Mouse (Mus musculus): ENCODE measurements around the gene Isoc2a. TPM values are rescaled to one million over a fixed set of nuclear protein-coding genes. Genes with fewer than 3 reads are reported as not detected.
"Not testable (repeated sequence)": the region's sequence is repeated elsewhere in the genome, so short reads cannot be mapped to it uniquely, and the experiment has no call there.

Isoc2a gene
- total RNA-seq, 1 experiment from 2014 or later = 9.0 TPM

- ATAC-seq (replicated peaks in 1 of 2; ENCODE audit: insufficient read depth in 1 of 2, low FRiP score in 2 of 2, low TSS enrichment in 1 of 2, low read depth in 1 of 2, poor library complexity in 2 of 2, severe bottlenecking in 2 of 2) = not testable (repeated sequence)
Measured at GRCm38 (mm10) chr7:4860926-4861325, 16.0 kb upstream of the Isoc2a start.

- ATAC-seq (replicated peaks in 1 of 2; ENCODE audit: insufficient read depth in 1 of 2, low FRiP score in 2 of 2, low TSS enrichment in 1 of 2, low read depth in 1 of 2, poor library complexity in 2 of 2, severe bottlenecking in 2 of 2) = no peak
Measured at GRCm38 (mm10) chr7:4863041-4863440, 13.9 kb upstream of the Isoc2a start.

GRCm38 (mm10) chr7:4863541-4864080 lies 13.3 kb upstream of the Isoc2a start:
- no peak for ATAC-seq (replicated peaks in 1 of 2; ENCODE audit: insufficient read depth in 1 of 2, low FRiP score in 2 of 2, low TSS enrichment in 1 of 2, low read depth in 1 of 2, poor library complexity in 2 of 2, severe bottlenecking in 2 of 2)

GRCm38 (mm10) chr7:4864130-4864845 lies 12.7 kb upstream of the Isoc2a start:
- ATAC-seq (replicated peaks in 1 of 2; ENCODE audit: insufficient read depth in 1 of 2, low FRiP score in 2 of 2, low TSS enrichment in 1 of 2, low read depth in 1 of 2, poor library complexity in 2 of 2, severe bottlenecking in 2 of 2) = no peak

GRCm38 (mm10) chr7:4865090-4865489 lies 11.9 kb upstream of the Isoc2a start:
- ATAC-seq (replicated peaks in 1 of 2; ENCODE audit: insufficient read depth in 1 of 2, low FRiP score in 2 of 2, low TSS enrichment in 1 of 2, low read depth in 1 of 2, poor library complexity in 2 of 2, severe bottlenecking in 2 of 2) = no peak

- ATAC-seq (replicated peaks in 1 of 2; ENCODE audit: insufficient read depth in 1 of 2, low FRiP score in 2 of 2, low TSS enrichment in 1 of 2, low read depth in 1 of 2, poor library complexity in 2 of 2, severe bottlenecking in 2 of 2) = peak; percentile 99
Measured at GRCm38 (mm10) chr7:4865579-4866493, 11.1 kb upstream of the Isoc2a start.

GRCm38 (mm10) chr7:4866631-4867180 lies 10.2 kb upstream of the Isoc2a start:
- ATAC-seq (replicated peaks in 1 of 2; ENCODE audit: insufficient read depth in 1 of 2, low FRiP score in 2 of 2, low TSS enrichment in 1 of 2, low read depth in 1 of 2, poor library complexity in 2 of 2, severe bottlenecking in 2 of 2) = 0 out of 4 replicates have a peak, but pooled peaks of 1 of the 2 experiments have one; percentile 5

- ATAC-seq (replicated peaks in 1 of 2; ENCODE audit: insufficient read depth in 1 of 2, low FRiP score in 2 of 2, low TSS enrichment in 1 of 2, low read depth in 1 of 2, poor library complexity in 2 of 2, severe bottlenecking in 2 of 2) = no peak
Measured at GRCm38 (mm10) chr7:4870133-4870532, 6.8 kb upstream of the Isoc2a start, which contains the start of gene Isoc2b. Gene Isoc2b (minus strand): TSS chr7:4870258.

GRCm38 (mm10) chr7:4877226-4877625 lies 273 bp downstream of the Isoc2a start:
- ATAC-seq (replicated peaks in 1 of 2; ENCODE audit: insufficient read depth in 1 of 2, low FRiP score in 2 of 2, low TSS enrichment in 1 of 2, low read depth in 1 of 2, poor library complexity in 2 of 2, severe bottlenecking in 2 of 2) = peak in 1 of 2 experiments; percentile 28; a peak in 3 of 4 replicates

- no peak for ATAC-seq (replicated peaks in 1 of 2; ENCODE audit: insufficient read depth in 1 of 2, low FRiP score in 2 of 2, low TSS enrichment in 1 of 2, low read depth in 1 of 2, poor library complexity in 2 of 2, severe bottlenecking in 2 of 2)
Measured at GRCm38 (mm10) chr7:4878186-4878585, 1.2 kb downstream of the Isoc2a start.

- ATAC-seq (replicated peaks in 1 of 2; ENCODE audit: insufficient read depth in 1 of 2, low FRiP score in 2 of 2, low TSS enrichment in 1 of 2, low read depth in 1 of 2, poor library complexity in 2 of 2, severe bottlenecking in 2 of 2) = not testable (repeated sequence)
Measured at GRCm38 (mm10) chr7:4879036-4879435, 2.1 kb downstream of the Isoc2a start.

- ATAC-seq (replicated peaks in 1 of 2; ENCODE audit: insufficient read depth in 1 of 2, low FRiP score in 2 of 2, low TSS enrichment in 1 of 2, low read depth in 1 of 2, poor library complexity in 2 of 2, severe bottlenecking in 2 of 2) = no peak
Measured at GRCm38 (mm10) chr7:4886680-4887079, 9.7 kb downstream of the Isoc2a start.

GRCm38 (mm10) chr7:4895186-4895585 lies 18.2 kb downstream of the Isoc2a start:
- ATAC-seq (replicated peaks in 1 of 2; ENCODE audit: insufficient read depth in 1 of 2, low FRiP score in 2 of 2, low TSS enrichment in 1 of 2, low read depth in 1 of 2, poor library complexity in 2 of 2, severe bottlenecking in 2 of 2) = no peak

- no peak; a peak in 1 of 4 replicates for ATAC-seq (replicated peaks in 1 of 2; ENCODE audit: insufficient read depth in 1 of 2, low FRiP score in 2 of 2, low TSS enrichment in 1 of 2, low read depth in 1 of 2, poor library complexity in 2 of 2, severe bottlenecking in 2 of 2)
Measured at GRCm38 (mm10) chr7:4898851-4899648, 22.1 kb downstream of the Isoc2a start.

GRCm38 (mm10) chr7:4899649-4900522 lies 22.9 kb downstream of the Isoc2a start:
- peak; percentile 4 to 52; a peak in 1 of 4 replicates for ATAC-seq (replicated peaks in 1 of 2; ENCODE audit: insufficient read depth in 1 of 2, low FRiP score in 2 of 2, low TSS enrichment in 1 of 2, low read depth in 1 of 2, poor library complexity in 2 of 2, severe bottlenecking in 2 of 2)

GRCm38 (mm10) chr7:4900523-4900851 lies 23.5 kb downstream of the Isoc2a start:
- no peak for ATAC-seq (replicated peaks in 1 of 2; ENCODE audit: insufficient read depth in 1 of 2, low FRiP score in 2 of 2, low TSS enrichment in 1 of 2, low read depth in 1 of 2, poor library complexity in 2 of 2, severe bottlenecking in 2 of 2)

Data from hematopoietic stem cell, adult 5-6 weeks (primary cell).